Mouse (Mus musculus) skeletal muscle tissue, adult 2 months (tissue): ENCODE measurements at regions not wholly inside any gene's neighbourhood (a gene's known extent, or its start where the extent isn't known, plus 50 kb on each side); places are given as distances from the start of the nearest gene placed in this dataset.

Source experiments
- DNase-seq: peaks from one replicate; pipeline ENCODE4 v3.0.0-alpha.2; 2012; ENCODE audit warnings: low read depth, low spot score

DNA sequence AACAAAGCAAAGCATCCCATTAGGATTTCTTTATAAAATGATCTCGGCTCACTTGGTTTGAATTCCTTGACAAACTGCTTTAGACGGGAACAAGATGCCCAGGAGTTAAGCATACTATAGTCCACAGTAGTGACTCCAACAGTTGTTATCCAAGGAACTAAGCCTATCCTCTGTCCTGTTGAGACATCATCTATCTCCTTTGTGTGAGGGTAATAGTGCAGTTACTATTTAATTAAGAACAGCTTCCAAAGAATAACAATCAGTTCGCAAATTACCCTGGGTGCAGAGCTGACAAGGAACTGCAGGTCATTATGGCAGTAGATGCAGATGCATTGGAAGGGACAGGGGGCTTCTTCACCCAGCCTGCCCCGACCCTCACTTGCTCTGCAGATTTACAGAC lies 115.7 kb upstream of the Slc24a5 start:
- DNase-seq, result no peak

DNA sequence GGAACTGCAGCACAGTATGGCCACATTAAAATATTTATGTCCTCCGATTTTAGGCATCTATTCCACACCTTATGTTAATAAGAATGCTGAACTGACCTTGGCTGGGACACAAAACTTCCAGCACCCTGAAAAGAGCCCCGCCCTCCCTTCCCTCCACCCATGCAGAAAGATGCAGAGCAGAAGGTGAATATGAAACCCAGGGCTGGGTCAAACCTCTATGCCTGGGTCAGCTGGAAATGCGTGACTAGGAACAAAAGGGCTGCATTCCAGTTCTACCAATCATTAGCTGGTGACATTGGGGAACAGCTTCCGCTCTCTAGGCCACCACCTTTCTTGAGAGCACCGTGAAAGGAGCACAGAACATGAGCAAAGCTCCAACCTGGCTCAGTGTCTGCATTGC lies 114.9 kb upstream of the Slc24a5 start:
- DNase-seq, result no peak

DNA sequence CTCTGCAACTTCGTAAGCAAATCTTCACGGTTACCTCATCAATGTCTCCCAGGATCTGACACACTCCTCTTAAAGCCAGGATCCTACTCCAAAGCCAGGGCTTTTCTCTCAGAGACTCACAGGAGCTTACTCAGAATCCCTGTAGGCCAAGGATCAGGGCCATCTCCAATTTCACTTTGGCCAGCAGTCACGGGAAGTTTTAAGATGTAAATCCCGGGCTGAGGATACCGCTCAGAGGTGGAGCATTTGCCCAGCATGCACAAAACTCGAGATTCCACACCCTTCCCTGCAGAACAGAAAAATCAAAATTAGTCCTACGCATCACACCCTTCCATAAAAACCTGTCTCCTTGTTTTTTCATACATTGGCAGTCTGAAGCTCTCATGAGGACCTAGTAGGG lies 112.1 kb upstream of the Slc24a5 start:
- DNase-seq, result peak; percentile 12

DNA sequence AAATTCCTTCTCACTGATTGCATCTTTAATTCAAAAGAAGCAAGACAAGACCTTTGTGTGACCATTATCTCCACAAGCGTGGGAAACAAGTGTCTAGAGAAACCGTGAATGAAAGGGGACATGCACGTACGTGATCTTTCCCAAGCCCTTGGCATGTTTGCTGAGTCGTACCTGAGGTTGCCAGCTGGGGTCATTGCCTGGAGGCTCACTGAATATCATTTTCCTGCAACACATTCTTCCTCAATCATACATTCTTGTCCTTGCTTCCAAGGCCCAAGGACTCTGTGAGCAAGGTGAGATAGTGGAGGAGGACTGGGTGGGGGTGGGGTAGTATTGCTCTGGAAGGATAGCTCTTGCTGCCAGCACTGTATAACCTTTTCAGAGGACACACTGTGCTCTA lies 108.5 kb upstream of the Slc24a5 start:
- no peak for DNase-seq

DNA sequence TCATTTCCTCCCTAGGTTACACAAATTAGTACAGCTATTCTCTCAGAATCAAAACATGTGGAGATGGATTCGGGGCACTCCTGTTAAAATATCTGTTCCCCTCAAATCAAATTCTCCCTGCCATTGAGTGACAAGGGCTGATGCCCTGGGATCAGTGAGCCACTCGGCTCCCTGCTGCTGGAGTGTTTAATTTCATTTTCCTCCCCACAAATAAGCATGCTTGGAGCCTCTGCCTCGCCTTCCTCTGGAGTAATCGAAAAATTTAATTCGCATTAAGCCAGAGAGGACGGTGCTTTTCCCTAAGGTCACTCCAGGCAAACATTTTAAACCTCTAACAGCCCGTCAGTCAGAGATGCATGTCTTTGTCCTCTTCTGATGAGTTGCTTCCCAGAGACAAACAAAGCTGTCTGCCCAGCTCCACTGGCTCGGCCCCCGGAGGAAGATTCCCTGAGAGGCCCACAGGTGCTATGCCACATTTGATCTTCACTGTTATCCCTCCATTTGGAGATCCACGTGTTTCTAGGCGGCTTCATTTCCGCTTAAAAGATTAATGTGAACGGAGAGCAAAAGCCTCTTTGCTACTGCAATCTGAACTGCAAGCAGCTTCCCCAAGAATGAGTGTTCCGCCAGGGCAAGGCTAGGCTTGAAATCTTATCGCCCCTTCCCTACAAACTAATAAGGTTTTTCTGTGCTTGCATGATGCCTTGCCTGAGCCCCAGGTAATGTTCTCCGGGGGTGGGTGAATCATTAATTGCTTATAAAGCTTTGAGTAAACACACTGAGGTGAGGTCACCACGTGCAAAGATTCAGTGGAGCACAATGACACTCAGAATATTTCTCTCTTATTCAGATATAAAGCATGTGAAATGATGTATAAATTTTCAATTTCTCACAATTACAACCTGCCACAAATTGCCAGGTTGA lies 95.8 kb upstream of the Slc24a5 start:
- no peak for DNase-seq

DNA sequence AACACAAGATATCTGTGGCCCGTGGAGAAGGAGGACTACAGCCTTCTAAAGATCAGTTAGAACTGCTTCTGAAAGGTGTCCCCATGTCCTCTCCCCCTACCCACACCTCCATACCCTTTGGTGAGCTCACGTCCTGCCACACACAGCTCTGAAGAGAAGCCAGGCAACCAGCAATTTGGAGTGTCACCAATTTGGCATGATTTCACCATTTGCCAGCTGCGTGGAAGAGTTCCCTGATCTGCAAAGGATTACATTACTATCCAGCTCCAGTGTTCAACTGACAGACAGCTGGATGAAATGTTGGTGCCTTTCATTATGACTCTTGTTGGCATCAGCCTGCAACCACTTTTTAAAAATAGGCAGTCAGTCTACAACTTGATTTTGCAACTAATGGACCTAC lies 92.8 kb upstream of the Slc24a5 start:
- DNase-seq, result no peak

DNA sequence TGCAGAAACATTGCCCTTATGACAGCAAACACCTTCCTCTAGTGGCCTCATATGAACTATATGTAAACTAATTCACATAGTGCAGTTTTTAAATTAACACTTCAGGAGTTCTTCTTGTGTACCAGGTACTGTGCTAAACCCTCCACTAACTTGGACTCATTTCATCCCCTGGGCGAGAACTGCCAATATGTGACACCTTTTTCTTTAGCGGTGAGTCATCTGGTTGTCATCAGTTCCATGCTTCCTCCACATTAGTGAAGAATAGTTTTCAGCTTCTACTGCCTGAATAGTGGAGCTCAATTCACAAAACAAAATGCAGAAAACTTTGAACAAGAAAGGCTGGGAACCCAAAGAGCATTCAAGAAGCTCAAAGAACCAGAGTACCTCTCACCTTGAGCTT lies 76.9 kb upstream of the Slc24a5 start:
- no peak for DNase-seq

DNA sequence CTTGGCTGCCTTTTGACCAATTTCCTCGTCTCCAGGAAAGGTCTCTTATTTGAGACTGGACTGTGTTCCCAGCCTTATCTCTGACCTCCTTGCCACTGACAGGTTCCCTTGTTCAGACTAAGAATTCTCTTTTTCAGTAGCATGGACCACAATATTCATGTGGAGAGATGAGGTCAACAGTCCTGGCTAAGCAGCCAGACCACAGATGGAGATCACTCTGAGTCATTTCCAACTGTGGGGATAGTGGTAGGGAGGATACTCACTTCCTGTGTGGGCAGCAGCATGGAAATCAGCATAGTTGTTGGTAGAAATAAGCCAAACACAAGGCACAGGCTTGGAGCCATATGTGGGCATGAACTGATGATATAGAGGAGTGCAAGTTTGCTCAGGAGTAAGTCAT lies 52.9 kb upstream of the Slc24a5 start:
- no peak for DNase-seq

DNA sequence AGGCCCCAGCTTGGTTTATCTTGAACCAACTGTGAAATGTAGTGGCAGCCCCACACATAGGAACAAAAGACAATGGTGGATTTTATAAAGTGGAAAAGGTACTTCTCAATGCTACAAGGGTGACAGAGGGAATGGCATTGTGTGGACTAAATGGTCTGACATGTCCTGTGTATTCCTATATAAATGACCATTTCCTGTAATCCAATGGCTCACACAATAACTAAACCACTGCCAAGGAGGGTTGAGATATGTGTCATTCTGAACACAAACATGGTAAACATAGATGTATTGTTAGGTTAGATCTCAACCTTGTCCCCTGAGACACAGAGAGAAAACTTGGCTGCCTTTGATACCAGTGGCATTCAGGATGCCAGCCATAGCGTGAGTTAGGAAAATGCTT lies 51.0 kb upstream of the Slc24a5 start:
- no peak for DNase-seq
